Mouse (Mus musculus) urinary bladder, postnatal 36 days (tissue): Measurements from ENCODE around the gene Pomp.
"Not testable (repeated sequence)": the region's sequence is repeated elsewhere in the genome, so short reads cannot be mapped to it uniquely, and the experiment has no call there.

ENCODE experiments used
- DNase-seq, 2 experiments: peaks; one replicate each; pipeline ENCODE4 v3.0.0; 2022; ENCODE audit warnings: low spot score in 2 of 2, mixed read lengths in 1 of 2

Pomp gene

DNA sequence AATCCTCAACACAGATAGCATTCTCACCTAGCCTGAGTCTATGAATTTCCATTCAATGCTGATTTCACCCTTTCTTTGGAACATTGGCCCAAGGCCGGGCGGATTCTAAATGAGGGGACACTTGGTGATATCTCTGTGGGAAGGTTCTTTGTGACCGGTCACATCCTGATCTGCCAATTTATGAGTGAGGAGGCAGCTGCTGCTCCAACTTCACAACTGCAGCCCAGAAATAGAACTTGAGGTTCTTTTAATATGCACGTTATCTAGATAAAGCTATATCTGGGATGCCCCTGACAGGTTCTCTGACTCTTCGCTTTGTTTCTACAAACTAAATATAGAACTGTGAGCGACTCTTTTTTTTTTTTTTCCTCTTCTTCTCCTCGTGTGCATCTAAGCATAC, 10.1 kb upstream of the Pomp start:
- DNase-seq, result no peak

DNA sequence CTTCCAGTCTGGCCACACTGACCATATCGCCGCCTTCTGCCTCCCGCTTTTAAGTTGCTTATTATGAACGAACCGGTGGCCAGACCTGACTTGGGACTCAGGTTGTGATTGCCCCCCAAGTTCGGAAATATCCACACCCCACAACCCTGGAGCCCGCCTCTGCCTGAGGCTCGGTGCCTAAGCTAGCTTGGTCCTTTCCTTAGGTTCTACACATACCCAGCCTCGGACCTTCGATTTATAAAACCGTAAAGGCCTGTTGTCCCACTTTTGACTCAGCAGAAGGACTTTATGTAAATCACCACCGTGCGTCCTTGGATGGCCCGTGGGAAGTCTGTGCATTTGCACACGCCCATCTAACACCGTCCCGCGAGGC, 199 bp upstream of the Pomp start:
- DNase-seq, result no peak

DNA sequence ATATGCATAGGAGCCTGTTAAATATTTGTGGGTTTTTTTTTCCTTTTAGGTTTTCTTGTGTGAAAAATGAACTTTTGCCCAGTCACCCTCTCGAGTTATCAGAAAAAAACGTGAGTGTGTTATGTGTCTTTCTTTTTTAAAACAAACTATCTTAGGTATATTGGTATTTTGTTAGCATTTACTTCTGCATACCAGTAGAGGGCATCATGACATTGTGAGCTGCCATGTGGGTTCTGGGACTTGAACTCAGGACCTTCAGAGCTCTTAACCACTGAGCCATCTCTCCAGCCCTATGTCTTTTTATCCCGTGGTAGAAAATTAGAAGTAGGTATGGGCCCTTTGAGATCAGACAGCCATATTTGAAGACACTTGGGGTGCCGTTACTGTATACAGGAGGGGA, 8.4 kb downstream of the Pomp start:
- no peak for DNase-seq

DNA sequence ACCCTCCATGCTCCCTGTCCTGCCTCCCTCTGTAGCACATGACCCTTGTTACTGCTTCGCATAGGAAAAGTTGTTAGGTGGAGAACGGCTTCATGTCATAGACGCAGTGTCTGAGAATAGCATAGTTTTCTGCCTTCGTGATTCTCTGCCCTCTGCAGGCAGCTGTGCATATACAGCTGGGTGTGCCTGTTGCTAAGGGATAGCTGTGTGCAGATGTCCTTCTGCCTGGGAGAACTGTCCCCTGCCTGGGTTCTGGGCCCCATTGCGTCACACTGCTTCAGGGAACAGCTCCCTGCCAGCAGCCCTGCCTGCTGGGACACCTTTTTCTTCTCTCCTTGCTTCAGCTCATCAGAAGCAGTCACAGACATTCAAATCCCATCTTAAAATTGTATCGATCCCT, 9.3 kb downstream of the Pomp start:
- no peak for DNase-seq

DNA sequence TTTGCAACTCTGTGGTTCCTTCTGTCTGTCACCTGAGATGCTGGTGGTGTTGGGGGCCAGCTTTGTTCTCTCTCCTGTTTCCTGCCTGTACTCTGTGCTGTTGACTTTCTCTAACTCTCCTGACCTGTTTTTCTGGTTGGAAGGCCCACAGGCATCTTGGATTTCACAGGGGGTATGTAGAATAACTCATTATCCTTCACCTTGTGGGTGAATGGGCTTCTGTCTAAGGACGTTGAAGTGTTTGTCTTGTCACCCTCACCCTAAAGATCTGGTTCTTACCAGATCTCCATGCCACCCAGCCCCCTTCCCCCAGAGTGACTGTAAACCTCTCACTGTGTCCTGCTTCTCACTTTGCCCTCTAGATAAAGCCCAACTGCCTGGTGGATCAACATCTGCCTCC, 10.0 kb downstream of the Pomp start:
- DNase-seq, result no peak

DNA sequence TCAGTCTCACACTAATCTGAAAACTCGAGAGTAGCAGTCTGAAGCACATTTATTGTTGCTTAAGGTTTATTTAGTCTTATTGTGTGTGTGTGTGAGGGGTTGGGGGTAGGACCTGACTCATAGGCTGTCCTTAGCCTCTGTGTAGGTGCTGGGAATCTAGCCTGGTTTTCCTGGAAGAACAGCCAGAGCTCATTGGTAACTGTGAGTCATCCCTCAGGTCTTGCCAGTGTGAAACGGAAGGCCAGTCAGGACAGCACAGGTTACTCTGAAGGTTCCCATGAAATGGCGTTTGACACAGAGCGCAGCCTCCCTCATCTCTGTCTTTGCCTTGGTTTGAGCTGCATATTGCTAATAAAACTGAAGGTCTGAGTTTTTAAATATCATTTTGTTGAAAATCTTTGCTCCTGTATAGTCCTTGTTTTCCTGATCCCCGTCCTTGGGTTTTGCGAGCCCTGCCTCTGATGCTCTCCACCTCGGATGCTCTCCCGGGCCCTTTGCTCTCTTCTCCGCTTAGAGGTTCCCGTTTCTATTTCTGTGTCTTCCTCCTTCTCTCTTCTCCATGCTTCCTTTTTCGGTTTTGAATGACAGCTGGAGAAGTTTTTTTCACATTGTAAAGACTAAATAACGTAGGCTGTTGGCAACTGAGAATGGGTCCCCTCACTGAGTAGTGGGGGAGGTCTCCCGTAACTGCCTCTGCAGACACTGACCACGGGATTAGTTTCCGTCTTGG, 11.0 kb downstream of the Pomp start:
- no peak for DNase-seq

DNA sequence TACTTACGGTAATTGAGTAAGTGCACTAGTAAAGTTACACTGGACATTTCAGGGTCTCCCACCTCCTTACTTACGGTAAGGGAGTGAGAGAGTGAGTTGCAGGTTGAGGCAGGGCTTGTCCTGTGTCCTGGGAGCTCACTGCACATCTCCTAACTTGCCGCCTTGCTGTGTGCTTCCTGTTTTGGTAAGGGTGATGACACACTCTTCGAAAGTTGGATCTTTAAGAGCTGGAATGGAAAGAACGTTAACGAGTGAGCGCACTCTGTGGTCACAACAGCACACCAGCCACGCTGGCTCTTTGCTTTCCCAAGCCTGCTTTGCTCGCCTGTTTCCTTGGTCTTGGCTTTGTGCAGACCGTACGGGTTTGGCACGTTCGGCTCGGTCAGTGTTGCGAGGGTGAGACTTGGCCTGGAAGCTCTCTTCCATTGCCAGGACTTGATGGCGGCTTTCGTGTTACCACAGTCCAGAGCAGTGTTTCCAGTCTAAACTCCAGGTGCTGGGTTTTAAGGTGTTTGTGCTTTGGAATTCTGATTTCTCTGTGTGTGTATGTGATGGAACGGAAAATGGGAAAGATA, 14.3 kb downstream of the Pomp start:
- peak in 1 of 2 experiments; percentile 33 for DNase-seq

DNA sequence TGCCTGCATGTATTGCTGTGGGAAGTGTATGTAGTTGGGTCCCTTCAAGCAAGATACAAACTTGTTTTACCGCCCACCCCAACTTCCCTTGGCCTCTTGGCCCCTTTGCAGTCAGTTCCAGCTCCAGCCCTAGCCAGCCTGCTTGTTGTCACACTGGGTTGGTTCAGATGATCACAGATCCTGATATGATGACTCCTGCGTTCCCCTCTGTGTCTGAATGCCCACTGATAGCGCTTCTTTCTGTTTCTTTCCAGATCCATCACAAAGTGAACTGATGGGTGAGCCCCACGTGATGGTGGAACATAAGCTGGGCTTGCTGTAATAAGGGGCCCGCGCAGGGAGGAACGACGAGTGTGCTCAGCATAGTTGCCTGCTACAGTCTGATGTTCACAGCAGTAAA, 14.9 kb downstream of the Pomp start:
- DNase-seq, result no peak

DNA sequence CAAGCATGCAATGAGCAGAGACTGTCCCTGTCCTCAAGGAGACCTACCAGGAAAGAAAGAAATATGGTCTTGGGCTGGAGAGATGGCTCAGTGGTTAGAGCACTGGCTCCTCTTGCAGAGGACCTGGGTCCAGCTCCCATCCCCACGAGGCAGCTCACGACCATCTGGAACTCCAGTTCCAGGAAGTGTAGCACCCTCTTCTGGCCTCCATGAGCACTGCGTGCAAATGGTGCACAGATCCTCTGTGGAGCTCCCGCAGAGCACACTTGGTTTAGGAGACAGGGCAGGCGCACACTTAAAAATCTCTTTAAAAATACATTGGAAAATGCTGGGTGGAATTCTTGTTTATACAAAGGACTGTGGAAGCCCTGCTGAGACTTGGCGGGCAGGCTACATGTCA, 17.3 kb downstream of the Pomp start:
- no peak for DNase-seq

DNA sequence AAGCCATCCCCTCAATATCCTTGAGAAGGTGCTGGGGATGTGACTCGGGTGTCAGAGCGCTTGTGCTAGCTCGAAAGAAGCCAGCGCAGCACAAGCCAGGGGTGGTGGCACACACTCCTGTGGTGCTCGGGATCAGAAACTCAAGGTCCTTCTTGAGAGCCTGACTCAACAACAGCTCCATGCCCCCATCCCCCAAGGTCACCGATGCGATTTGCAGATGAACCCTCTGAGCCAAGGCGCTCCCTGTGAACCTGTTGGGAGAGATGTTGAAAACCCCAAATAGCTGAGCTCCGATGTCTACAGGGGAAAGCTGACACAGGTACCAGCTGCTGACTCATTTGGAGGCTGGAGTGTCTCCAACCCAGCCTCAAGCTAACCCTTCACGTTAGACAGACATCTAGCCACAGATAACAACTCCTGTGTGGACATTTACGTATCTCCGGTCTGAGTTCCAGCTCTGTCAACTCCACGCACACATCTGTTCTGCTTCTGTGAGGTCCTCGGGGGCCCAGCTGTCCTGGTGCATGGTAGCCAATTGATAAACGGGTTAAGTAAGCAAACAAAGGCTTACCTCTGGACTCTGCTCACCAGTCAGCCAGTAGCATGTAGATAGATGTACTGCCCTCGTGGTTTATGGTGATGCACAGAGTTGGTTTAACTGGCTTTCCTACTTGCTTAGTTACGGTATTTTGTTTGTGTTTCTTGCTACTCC, 19.9 kb downstream of the Pomp start:
- no peak for DNase-seq

DNA sequence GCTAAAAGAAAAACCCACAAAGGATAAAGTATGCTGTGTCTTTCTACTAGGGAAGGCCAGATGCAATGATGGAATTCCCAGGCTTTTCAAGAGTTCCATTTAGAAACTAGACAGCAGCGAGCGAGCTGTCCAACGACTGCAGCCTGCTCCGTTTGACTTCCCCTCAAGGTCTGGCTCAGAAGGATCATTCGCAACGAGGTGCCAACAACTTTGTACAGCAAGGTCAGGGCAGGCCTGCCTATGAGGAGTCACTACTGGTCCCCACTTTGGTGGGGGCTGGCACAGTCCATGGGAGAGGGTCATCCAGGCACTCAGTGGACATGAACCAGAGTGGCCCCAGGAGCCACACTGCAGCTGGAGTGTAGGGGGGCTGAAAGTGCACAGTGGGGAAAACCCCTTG, 23.3 kb downstream of the Pomp start:
- DNase-seq, result no peak

DNA sequence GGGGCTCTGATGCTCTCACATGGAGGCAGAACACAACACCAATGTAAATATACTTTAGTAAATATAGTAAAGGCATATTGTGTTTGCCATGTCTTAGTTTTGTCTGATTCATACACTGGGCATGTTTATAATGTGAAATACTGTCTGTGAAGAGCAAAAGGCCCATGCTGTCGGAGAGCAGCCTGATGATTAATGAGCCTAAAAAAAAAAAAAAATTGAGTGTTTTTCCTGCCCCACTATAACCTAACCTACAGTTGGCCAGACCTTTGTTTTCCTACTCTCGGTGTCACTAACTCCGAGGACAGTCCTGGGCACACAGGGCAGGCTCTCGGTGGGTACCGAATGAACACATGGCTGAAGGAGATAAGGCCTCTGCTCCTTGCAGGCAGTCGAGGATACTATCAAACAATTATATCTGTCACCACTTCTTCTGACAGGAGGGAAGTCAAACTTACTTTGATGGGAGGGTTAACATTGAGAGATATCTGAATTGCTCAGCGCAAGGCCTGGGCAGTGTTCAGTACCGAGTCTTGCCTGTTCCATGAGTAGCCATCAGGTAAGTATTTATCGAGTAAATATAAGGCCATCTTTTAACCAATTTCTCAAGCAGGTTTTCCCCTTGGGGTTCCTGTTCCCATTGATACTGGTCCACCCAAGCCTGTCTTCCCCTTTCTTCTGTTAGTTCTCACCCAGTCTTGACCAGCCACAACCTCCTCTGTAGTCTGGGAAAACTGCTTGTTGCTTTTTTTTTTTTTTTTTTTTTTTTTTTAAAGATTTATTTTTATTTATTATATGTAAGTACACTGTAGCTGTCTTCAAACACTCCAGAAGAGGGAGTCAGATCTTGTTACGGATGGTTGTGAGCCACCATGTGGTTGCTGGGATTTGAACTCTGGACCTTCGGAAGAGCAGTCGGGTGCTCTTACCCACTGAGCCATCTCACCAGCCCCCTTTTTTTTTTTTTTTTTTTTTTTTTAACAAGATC, 28.3 kb downstream of the Pomp start:
- no peak for DNase-seq

DNA sequence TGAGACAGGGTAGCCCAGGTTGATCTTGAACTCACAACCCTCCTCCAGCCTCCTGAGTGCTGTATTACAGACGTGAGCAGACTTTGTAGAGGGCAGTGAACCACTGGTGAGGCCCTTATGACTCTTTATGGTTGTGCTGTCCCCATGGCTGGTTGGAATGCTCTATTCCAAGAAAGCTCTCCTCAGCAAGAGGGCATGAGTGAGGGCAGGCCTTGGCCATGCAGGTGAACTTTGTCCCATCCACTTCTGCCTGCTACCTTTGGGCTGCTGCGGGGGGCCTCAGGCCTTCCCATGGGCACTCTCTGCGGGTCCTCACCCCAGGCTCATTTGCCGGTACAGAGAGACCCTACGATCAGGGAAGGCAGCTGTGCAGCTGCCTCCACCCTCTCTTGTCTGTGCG, 32.5 kb downstream of the Pomp start:
- DNase-seq, result no peak

DNA sequence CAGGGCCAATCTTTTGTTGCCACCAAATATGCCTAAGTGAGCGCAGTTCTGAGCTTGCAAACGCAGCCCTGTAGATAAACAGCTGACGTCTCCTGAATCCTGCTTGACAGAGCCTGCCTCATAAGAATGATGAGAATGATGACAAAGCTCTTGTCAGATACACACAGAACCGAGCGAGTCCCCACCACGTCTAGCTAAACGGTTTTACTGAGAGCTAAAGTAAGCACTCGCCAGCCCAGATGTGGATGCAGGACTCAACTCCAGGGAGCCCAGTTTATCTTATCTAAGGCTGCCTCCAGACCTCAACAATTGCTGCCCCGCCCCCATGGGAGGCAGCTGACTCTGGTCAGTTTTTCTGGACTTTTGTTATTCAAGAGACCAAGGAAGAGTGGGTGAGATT, 32.9 kb downstream of the Pomp start:
- DNase-seq, result no peak

DNA sequence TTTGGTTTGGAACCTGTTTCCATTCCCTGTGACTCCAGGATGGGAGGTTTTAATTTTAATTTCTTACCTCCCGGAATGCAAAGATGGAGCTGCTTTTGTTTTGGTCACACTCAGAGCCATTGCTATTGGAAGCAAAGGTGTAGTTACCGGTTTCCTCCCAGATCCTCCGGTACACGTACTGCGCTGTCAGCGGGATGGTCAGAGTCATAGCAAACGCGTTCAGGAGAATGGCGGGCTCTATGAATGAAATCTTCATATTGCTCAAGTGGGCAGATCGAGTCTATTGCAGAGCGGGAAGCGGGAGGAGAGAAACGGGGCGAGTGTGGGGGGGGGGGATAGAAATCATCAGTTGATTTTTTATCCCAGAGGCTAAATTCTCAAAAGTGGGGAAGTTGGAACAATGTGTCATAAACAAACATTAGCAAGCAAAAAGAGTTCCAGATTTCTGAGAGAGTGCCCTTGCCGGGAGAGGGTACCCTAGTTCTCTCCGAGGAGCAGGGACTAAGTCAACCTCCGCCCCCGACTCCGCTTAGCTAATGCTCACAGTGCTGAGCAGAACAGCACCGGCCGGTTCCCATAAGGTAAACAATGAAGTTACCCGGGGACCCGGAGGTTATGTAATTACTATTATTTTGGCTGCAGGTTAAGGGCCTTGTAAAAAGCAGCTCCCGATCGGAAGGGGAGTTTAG, 33.6 kb downstream of the Pomp start:
- peak; percentile 37 to 54 for DNase-seq

DNA sequence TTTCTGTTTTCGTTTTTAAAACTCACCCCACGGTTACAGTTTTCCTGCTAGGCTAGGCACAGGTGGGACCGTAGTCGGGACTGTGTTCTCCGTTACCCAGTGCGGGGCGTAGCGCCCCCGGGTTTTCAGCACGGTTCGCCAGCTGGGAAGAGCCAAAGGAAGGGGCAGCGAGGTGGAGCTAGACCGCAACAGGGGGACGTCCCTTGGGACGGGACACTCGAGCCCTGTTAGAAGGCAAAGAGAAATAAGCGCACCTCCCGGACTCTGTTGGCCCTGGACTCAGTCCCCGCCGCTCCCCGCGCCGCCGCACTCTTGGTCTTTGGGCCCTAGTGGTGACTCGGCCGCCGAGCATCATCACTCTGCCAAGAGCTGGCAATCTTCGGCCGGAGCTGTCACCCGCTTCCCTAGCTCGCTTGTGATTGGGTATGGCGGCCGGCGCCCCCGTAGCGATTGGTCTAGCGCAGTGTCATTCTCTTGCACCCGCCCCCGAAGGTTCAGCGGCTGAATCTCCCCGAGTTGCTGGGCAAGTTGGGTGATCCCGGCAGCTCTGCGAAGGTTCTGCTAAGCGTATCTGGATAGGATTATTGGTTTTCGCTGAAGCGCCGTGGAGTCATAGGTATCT, 34.3 kb downstream of the Pomp start, which contains the start of gene Slc46a3:
Gene Slc46a3, minus strand, starts transcription at position 361 of the 622 bp plus-strand sequence.
- DNase-seq, result peak; percentile 88 to 94

DNA sequence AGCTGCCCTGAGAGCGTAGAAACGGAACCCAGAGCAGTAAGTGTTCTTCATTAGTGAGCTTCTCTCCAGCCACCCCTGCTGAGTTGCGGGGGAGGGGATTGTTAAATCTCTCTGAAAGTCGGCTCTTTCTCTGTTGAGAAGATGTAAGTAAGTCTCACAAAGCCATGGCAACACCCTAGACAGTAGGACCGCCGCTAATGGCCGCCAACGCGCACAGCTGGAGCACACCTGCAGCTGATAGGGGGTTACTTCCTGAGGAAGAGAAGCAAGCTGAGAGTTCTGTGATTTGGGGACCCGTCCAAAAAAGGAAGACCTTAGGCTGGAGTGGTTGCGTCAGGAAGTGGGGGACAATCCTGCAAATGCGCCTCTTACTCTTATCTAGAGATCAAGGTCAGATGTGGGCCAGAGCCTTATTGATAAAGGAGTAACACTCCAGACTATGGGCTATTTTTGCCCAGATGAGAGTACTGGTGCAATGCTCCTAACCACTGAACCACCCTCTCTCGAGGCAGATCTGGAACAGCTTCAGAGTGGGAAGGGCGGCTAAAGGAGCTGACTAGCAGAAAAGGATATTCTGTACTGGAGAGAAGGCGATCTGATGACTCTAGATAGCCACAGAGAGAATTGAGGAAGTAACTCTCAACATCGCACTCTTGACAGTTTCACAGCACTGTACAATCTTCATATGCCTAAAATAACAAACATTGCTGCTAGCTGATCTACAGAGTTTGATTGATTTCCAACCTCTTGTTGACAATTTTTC, 35.4 kb downstream of the Pomp start:
- DNase-seq, result no peak

DNA sequence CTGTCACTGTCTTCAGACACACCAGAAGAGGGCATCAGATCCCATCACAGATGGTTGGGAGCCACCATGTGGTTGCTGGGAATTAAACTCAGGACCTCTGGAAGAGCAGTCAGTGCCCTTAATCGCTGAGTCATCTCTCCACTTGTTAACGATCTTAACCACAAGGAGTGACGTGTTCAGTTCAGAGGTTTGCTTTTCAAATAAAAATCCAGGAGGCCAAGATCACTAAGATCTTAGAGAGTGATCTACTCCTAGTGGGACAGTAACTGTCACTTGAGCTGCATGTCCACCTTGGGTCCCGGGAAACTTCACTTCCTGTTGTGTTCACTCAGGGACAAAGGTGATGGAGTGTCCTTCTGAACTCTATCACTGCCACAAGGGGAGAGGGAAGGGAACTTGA, 36.2 kb downstream of the Pomp start:
- not testable (repeated sequence) for DNase-seq

DNA sequence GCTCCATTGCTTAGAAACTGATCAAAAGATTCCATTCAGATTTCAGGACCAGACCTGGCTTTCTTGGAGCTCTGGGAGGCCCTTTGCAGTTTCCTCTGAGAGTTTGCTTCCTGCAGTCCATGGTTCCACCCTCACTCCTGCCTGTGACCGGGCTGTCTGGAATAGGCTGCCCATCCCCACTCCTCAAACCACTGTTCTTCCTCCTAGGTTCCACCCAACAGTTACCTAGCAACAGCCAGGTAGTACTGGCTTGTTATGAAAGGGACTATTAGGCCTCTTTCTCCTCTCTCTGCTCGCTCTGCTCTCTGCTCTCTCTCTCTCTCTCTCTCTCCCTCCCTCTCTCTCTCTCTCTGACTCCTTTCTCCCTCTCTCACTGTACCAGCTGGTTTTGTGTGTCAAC, 38.0 kb downstream of the Pomp start:
- DNase-seq, result no peak

DNA sequence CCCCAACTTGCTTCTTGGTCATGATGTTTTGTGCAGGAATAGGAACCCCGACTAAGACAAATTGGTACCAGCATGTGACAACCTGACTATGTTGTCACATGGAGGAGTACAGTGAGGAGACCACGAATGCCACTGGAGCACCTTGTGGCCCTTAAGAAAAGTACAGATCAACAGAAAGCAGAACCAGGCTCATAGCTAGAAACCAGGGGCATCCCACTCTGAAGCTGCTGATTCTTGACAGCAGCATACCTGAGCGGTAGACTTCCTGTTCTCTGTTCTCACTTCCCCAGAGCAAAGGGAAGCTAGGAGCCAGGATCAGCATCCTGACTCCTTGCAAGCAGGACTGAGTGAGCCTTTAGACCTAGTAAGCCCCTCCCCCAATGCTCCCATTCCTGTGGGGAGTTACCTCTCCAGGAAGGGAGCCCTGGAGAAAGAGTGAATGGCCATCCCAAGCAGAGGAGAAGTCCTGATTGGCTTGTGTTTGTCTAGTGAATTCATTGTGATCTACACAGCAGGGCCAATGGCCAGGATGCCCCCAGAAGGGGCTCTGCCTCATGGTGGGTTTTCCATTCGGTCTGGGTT, 38.8 kb downstream of the Pomp start:
- no peak for DNase-seq
